Mouse (Mus musculus): Measurements from ENCODE around the gene Gstm1. TPM values are rescaled to one million over a fixed set of nuclear protein-coding genes. Genes with fewer than 3 reads are reported as not detected.
"Not testable (repeated sequence)": the region's sequence is repeated elsewhere in the genome, so short reads cannot be mapped to it uniquely, and the experiment has no call there.

Gstm1 gene
- polyA plus RNA-seq, 1 experiment from 2014 or later = 892 TPM

- H3K4me3 ChIP-seq (ENCODE audit: low read depth, low read length) = no peak overlapping the region
- H3K36me3 ChIP-seq (ENCODE audit: control insufficient read depth, insufficient read depth, low read length) = no peaks in the 10 kb centered on the region
- DNase-seq (ENCODE audit: low spot score) = peak; percentile 35
- H3K9me3 ChIP-seq (ENCODE audit: control insufficient read depth, low read length) = no peaks in the 10 kb centered on the region
- H3K4me1 ChIP-seq (replicated peaks; ENCODE audit: control insufficient read depth, insufficient read depth) = no peaks in the 10 kb centered on the region
- no peak overlapping the region for H3K27ac ChIP-seq (replicated peaks)
- H3K4me2 ChIP-seq (replicated peaks; ENCODE audit: low read depth) = no peak overlapping the region
- TF ChIP-seq EP300 (optimal IDR thresholded peaks at IDR 0.05) (no peak), CTCF (IDR thresholded peaks at IDR 0.05; ENCODE audit: low read depth) (no peak)
- no peak overlapping the region for H3K9ac ChIP-seq (ENCODE audit: low read length)
- H3K27me3 ChIP-seq (ENCODE audit: control insufficient read depth, insufficient read depth, low read length) = no peaks in the 10 kb centered on the region
- peak; percentile 87 for ATAC-seq (ENCODE audit: low FRiP score, low TSS enrichment)
- 51% methylated on average over 3 of the region's 3 CpGs for WGBS
Measured at GRCm38 (mm10) chr3:107977691-107978090, 40.1 kb downstream of the Gstm1 start.

GRCm38 (mm10) chr3:107974237-107974636 is 43.5 kb downstream of the Gstm1 start:
- no peaks in the 10 kb centered on the region for H3K9me3 ChIP-seq (ENCODE audit: control insufficient read depth, low read length)
- H3K27me3 ChIP-seq (ENCODE audit: control insufficient read depth, insufficient read depth, low read length) = no peaks in the 10 kb centered on the region
- H3K9ac ChIP-seq (ENCODE audit: low read length) = no peak overlapping the region
- 96% methylated on average over 1 of the region's 1 CpGs for WGBS
- no peak for ATAC-seq (ENCODE audit: low FRiP score, low TSS enrichment)
- H3K27ac ChIP-seq (replicated peaks) = no peak overlapping the region
- no peak for TF ChIP-seq CTCF (IDR thresholded peaks at IDR 0.05; ENCODE audit: low read depth)
- TF ChIP-seq EP300 (optimal IDR thresholded peaks at IDR 0.05) = no peak
- no peak for DNase-seq (ENCODE audit: low spot score)
- H3K4me2 ChIP-seq (replicated peaks; ENCODE audit: low read depth) = no peak overlapping the region
- no peaks in the 10 kb centered on the region for H3K36me3 ChIP-seq (ENCODE audit: control insufficient read depth, insufficient read depth, low read length)
- H3K4me3 ChIP-seq (ENCODE audit: low read depth, low read length) = no peak overlapping the region
- no peaks in the 10 kb centered on the region for H3K4me1 ChIP-seq (replicated peaks; ENCODE audit: control insufficient read depth, insufficient read depth)

- DNase-seq (ENCODE audit: low spot score) = no peak
- Histone ChIP-seq H3K27me3 (ENCODE audit: control insufficient read depth, insufficient read depth, low read length) (no peaks in the 10 kb centered on the region), H3K4me3 (ENCODE audit: low read depth, low read length) (no peak overlapping the region), H3K9me3 (ENCODE audit: control insufficient read depth, low read length) (no peaks in the 10 kb centered on the region), H3K27ac (replicated peaks) (no peak overlapping the region), H3K4me2 (replicated peaks; ENCODE audit: low read depth) (no peak overlapping the region), H3K9ac (ENCODE audit: low read length) (no peak overlapping the region), H3K4me1 (replicated peaks; ENCODE audit: control insufficient read depth, insufficient read depth) (no peaks in the 10 kb centered on the region), H3K36me3 (ENCODE audit: control insufficient read depth, insufficient read depth, low read length) (no peaks in the 10 kb centered on the region)
- no peak for TF ChIP-seq EP300 (optimal IDR thresholded peaks at IDR 0.05)
- no peak for TF ChIP-seq CTCF (IDR thresholded peaks at IDR 0.05; ENCODE audit: low read depth)
- no peak for ATAC-seq (ENCODE audit: low FRiP score, low TSS enrichment)
- 66% methylated on average over 3 of the region's 3 CpGs for WGBS
Measured at GRCm38 (mm10) chr3:107972070-107972469, 45.7 kb downstream of the Gstm1 start.

GRCm38 (mm10) chr3:107971101-107971500 is 46.7 kb downstream of the Gstm1 start:
- DNase-seq (ENCODE audit: low spot score) = not testable (repeated sequence)
- 60% methylated on average over 3 of the region's 3 CpGs for WGBS

GRCm38 (mm10) chr3:107968724-107969395 is 48.9 kb downstream of the Gstm1 start, which contains the start of gene Gstm3:
Gstm3 (minus strand) TSS chr3:107969283.
- peak within 1 kb of the TSS; percentile 14 for H3K4me2 ChIP-seq (replicated peaks; ENCODE audit: low read depth)
- H3K4me3 ChIP-seq (ENCODE audit: low read depth, low read length) = no peak within 1 kb of the TSS
- H3K9me3 ChIP-seq (ENCODE audit: control insufficient read depth, low read length) = no peaks in the 10 kb centered on the region
- H3K9ac ChIP-seq (ENCODE audit: low read length) = no peak within 1 kb of the TSS
- H3K27me3 ChIP-seq (ENCODE audit: control insufficient read depth, insufficient read depth, low read length) = no peaks in the 10 kb centered on the region
- 38% methylated on average over 13 of the region's 13 CpGs for WGBS
- TF ChIP-seq CTCF (IDR thresholded peaks at IDR 0.05; ENCODE audit: low read depth) (no peak), EP300 (optimal IDR thresholded peaks at IDR 0.05) (no peak)
- H3K4me1 ChIP-seq (replicated peaks; ENCODE audit: control insufficient read depth, insufficient read depth) = no peaks in the 10 kb centered on the region
- no peak within 1 kb of the TSS for H3K27ac ChIP-seq (replicated peaks)
- no peaks in the 10 kb centered on the region for H3K36me3 ChIP-seq (ENCODE audit: control insufficient read depth, insufficient read depth, low read length)
- peak; percentile 77 for DNase-seq (ENCODE audit: low spot score)
- peak; percentile 93 for ATAC-seq (ENCODE audit: low FRiP score, low TSS enrichment)

More at GRCm38 (mm10) chr3:107971101-107971500, 46.7 kb downstream of the Gstm1 start:
- not testable (repeated sequence) for H3K4me2 ChIP-seq (replicated peaks; ENCODE audit: low read depth); H3K27ac ChIP-seq (replicated peaks); H3K4me1 ChIP-seq (replicated peaks; ENCODE audit: control insufficient read depth, insufficient read depth); H3K27me3 ChIP-seq (ENCODE audit: control insufficient read depth, insufficient read depth, low read length); H3K9ac ChIP-seq (ENCODE audit: low read length); H3K36me3 ChIP-seq (ENCODE audit: control insufficient read depth, insufficient read depth, low read length); H3K4me3 ChIP-seq (ENCODE audit: low read depth, low read length); ATAC-seq (ENCODE audit: low FRiP score, low TSS enrichment); H3K9me3 ChIP-seq (ENCODE audit: control insufficient read depth, low read length)

- H3K27ac ChIP-seq (replicated peaks) = no peak overlapping the region
- WGBS = 93% methylated on average over 5 of the region's 5 CpGs
- H3K9ac ChIP-seq (ENCODE audit: low read length) = no peak overlapping the region
- no peak for DNase-seq (ENCODE audit: low spot score)
- H3K36me3 ChIP-seq (ENCODE audit: control insufficient read depth, insufficient read depth, low read length) = no peaks in the 10 kb centered on the region
- no peak overlapping the region for H3K4me3 ChIP-seq (ENCODE audit: low read depth, low read length)
- no peak overlapping the region for H3K4me2 ChIP-seq (replicated peaks; ENCODE audit: low read depth)
- H3K4me1 ChIP-seq (replicated peaks; ENCODE audit: control insufficient read depth, insufficient read depth) = no peaks in the 10 kb centered on the region
- ATAC-seq (ENCODE audit: low FRiP score, low TSS enrichment) = no peak
- H3K27me3 ChIP-seq (ENCODE audit: control insufficient read depth, insufficient read depth, low read length) = no peaks in the 10 kb centered on the region
- no peaks in the 10 kb centered on the region for H3K9me3 ChIP-seq (ENCODE audit: control insufficient read depth, low read length)
- no peak for TF ChIP-seq EP300 (optimal IDR thresholded peaks at IDR 0.05)
- TF ChIP-seq CTCF (IDR thresholded peaks at IDR 0.05; ENCODE audit: low read depth) = no peak
Measured at GRCm38 (mm10) chr3:107966631-107967030, 51.1 kb downstream of the Gstm1 start.
